Mouse (Mus musculus) MEL (cell line): Measurements from ENCODE around the gene Notch2. TPM values are rescaled to one million over a fixed set of nuclear protein-coding genes. Genes with fewer than 3 reads are reported as not detected.

Experiments
- DNase-seq: peaks from one replicate; pipeline ENCODE4 v3.0.0; 2011; ENCODE audit warnings: low read depth, low spot score
- H3K27ac ChIP-seq: 2 replicates; pipeline ENCODE4 v1.5.1; 2012; ENCODE audit warnings: low read depth, mild to moderate bottlenecking, control low read depth, low read length, moderate library complexity; ENCODE audit not compliant: control insufficient read depth
- H3K27me3 ChIP-seq, 2 experiments: fragments of 150-350 bp in 1 of 2; sonication (generic) in 1 of 2; 2 replicates each; pipeline ENCODE4 v1.6.1; 2012; ENCODE audit warnings: low read length in 2 of 2, mild to moderate bottlenecking in 2 of 2, improper control_type of control experiment in 1 of 2, moderate library complexity in 1 of 2; ENCODE audit not compliant: insufficient read depth in 2 of 2, control insufficient read depth in 1 of 2
- H3K36me3 ChIP-seq, 2 experiments: 2 replicates each; pipeline ENCODE4 v1.6.1; 2012 to 2014; ENCODE audit warnings: low read length in 2 of 2, improper control_type of control experiment in 1 of 2, inconsistent platforms in 1 of 2, mild to moderate bottlenecking in 1 of 2; ENCODE audit not compliant: insufficient read depth in 2 of 2, control insufficient read depth in 1 of 2
- H3K4me1 ChIP-seq, 2 experiments: fragments of 150-350 bp in 1 of 2; sonication (generic) in 1 of 2; 2 replicates each; pipeline ENCODE4 v1.6.1; 2012; ENCODE audit warnings: low read length in 2 of 2, improper control_type of control experiment in 1 of 2, mild to moderate bottlenecking in 1 of 2; ENCODE audit not compliant: insufficient read depth in 2 of 2, control insufficient read depth in 1 of 2
- H3K4me3 ChIP-seq, 2 experiments: fragments of 150-350 bp in 1 of 2; sonication (generic) in 1 of 2; 2 replicates each; pipeline ENCODE4 v1.5.1; 2012; ENCODE audit warnings: low read depth in 2 of 2, low read length in 2 of 2, mild to moderate bottlenecking in 2 of 2, moderate library complexity in 2 of 2, control low read depth in 1 of 2, improper control_type of control experiment in 1 of 2; ENCODE audit not compliant: control insufficient read depth in 1 of 2, insufficient read depth in 1 of 2
- H3K79me2 ChIP-seq: 2 replicates; pipeline ENCODE4 v1.6.1; 2012; ENCODE audit warnings: mild to moderate bottlenecking, low read length, moderate library complexity; ENCODE audit not compliant: control insufficient read depth, poor library complexity, insufficient read depth
- H3K9ac ChIP-seq: 2 replicates; pipeline ENCODE4 v1.6.1; 2012; ENCODE audit warnings: low read depth, mild to moderate bottlenecking, control low read depth, low read length, moderate library complexity; ENCODE audit not compliant: control insufficient read depth, poor library complexity, severe bottlenecking
- H3K9me3 ChIP-seq: fragments of 150-350 bp; sonication (generic); replicated peaks from 2 replicates; pipeline ENCODE4 v1.6.1; 2012; ENCODE audit warnings: mild to moderate bottlenecking, low read length, improper control_type of control experiment, moderate library complexity; ENCODE audit not compliant: insufficient read depth
- BHLHE40 ChIP-seq: IDR thresholded peaks from 2 replicates; pipeline ENCODE4 v1.6.1; 2012; ENCODE audit warnings: low read depth, mild to moderate bottlenecking, inconsistent platforms, low read length, improper control_type of control experiment, borderline replicate concordance
- CHD1 ChIP-seq: IDR thresholded peaks from 2 replicates; pipeline ENCODE4 v1.6.1; 2012; ENCODE audit warnings: low read depth, mild to moderate bottlenecking, inconsistent platforms, low read length, improper control_type of control experiment
- CHD2 ChIP-seq: IDR thresholded peaks from 2 replicates; pipeline ENCODE4 v1.6.1; 2011; ENCODE audit warnings: low read length, improper control_type of control experiment
- CTCF ChIP-seq, 3 experiments: IDR thresholded peaks in 2 of 3; conservative IDR thresholded peaks in 1 of 3; 2 replicates each; pipeline ENCODE4 v1.5.1; 2011 to 2012; ENCODE audit warnings: low read length in 3 of 3, low read depth in 2 of 3, mild to moderate bottlenecking in 2 of 3, improper control_type of control experiment in 1 of 3, inconsistent platforms in 1 of 3, mixed read lengths in 1 of 3, moderate library complexity in 1 of 3; ENCODE audit not compliant: control insufficient read depth in 1 of 3, insufficient read depth in 1 of 3, poor library complexity in 1 of 3, severe bottlenecking in 1 of 3
- E2F4 ChIP-seq: IDR thresholded peaks from 2 replicates; pipeline ENCODE4 v1.6.1; 2011; ENCODE audit warnings: low read depth, low read length, improper control_type of control experiment, borderline replicate concordance
- ELF1 ChIP-seq: IDR thresholded peaks from 2 replicates; pipeline ENCODE4 v1.6.1; 2014; ENCODE audit warnings: low read depth, mild to moderate bottlenecking, inconsistent platforms, low read length, improper control_type of control experiment, moderate library complexity
- EP300 ChIP-seq, 2 experiments: IDR thresholded peaks; 2 replicates each; pipeline ENCODE4 v1.6.1; 2011; ENCODE audit warnings: improper control_type of control experiment in 2 of 2, low read length in 2 of 2, low read depth in 1 of 2, mild to moderate bottlenecking in 1 of 2
- ETS1 ChIP-seq: IDR thresholded peaks from 2 replicates; pipeline ENCODE4 v1.6.1; 2012; ENCODE audit warnings: low read depth, mild to moderate bottlenecking, inconsistent platforms, low read length, improper control_type of control experiment, moderate library complexity
- GABPA ChIP-seq: IDR thresholded peaks from 2 replicates; pipeline ENCODE4 v1.6.1; 2012; ENCODE audit warnings: low read depth, mild to moderate bottlenecking, inconsistent platforms, low read length, improper control_type of control experiment, moderate library complexity
- HCFC1 ChIP-seq: IDR thresholded peaks from 2 replicates; pipeline ENCODE4 v1.6.1; 2012; ENCODE audit warnings: low read depth, mild to moderate bottlenecking, inconsistent platforms, low read length, improper control_type of control experiment, moderate library complexity
- KAT2A ChIP-seq: conservative IDR thresholded peaks from 2 replicates; pipeline ENCODE4 v1.6.1; 2012; ENCODE audit warnings: low read depth, low read length, improper control_type of control experiment, inconsistent platforms
- MAFK ChIP-seq: IDR thresholded peaks from 2 replicates; pipeline ENCODE4 v1.6.1; 2011; ENCODE audit warnings: low read depth, mild to moderate bottlenecking, low read length, improper control_type of control experiment, borderline replicate concordance
- MAX ChIP-seq: IDR thresholded peaks from 2 replicates; pipeline ENCODE4 v1.6.1; 2011; ENCODE audit warnings: low read length, improper control_type of control experiment
- MAZ ChIP-seq: IDR thresholded peaks from 2 replicates; pipeline ENCODE4 v1.6.1; 2012; ENCODE audit warnings: low read depth, mild to moderate bottlenecking, inconsistent platforms, low read length, improper control_type of control experiment
- MXI1 ChIP-seq: IDR thresholded peaks from 2 replicates; pipeline ENCODE4 v1.6.1; 2011; ENCODE audit warnings: mild to moderate bottlenecking, low read depth, low read length, improper control_type of control experiment
- MYB ChIP-seq: IDR thresholded peaks from 2 replicates; pipeline ENCODE4 v1.6.1; 2011; ENCODE audit warnings: mild to moderate bottlenecking, low read depth, low read length, improper control_type of control experiment
- NELFE ChIP-seq: IDR thresholded peaks from 2 replicates; pipeline ENCODE4 v1.6.1; 2011; ENCODE audit warnings: low read depth, low read length, improper control_type of control experiment
- NRF1 ChIP-seq: IDR thresholded peaks from 2 replicates; pipeline ENCODE4 v1.6.1; 2014; ENCODE audit warnings: low read depth, mild to moderate bottlenecking, inconsistent platforms, low read length, improper control_type of control experiment, moderate library complexity; ENCODE audit not compliant: poor library complexity, insufficient read depth, severe bottlenecking
- POLR2AphosphoS2 ChIP-seq: IDR thresholded peaks from 2 replicates; pipeline ENCODE4 v1.6.1; 2011; ENCODE audit warnings: low read length, improper control_type of control experiment
- POLR2AphosphoS5 ChIP-seq: IDR thresholded peaks from 2 replicates; pipeline ENCODE4 v1.6.1; 2012; ENCODE audit warnings: low read depth, borderline replicate concordance, mild to moderate bottlenecking, inconsistent platforms, low read length, moderate library complexity, mixed read lengths
- RAD21 ChIP-seq: IDR thresholded peaks from 2 replicates; pipeline ENCODE4 v1.6.1; 2011; ENCODE audit warnings: mild to moderate bottlenecking, low read depth, low read length, improper control_type of control experiment
- RCOR1 ChIP-seq: IDR thresholded peaks from 2 replicates; pipeline ENCODE4 v1.6.1; 2012; ENCODE audit warnings: low read depth, mild to moderate bottlenecking, inconsistent platforms, low read length, improper control_type of control experiment
- SMC3 ChIP-seq: IDR thresholded peaks from 2 replicates; pipeline ENCODE4 v1.6.1; 2011; ENCODE audit warnings: low read depth, low read length, improper control_type of control experiment
- TAL1 ChIP-seq: IDR thresholded peaks from 2 replicates; pipeline ENCODE4 v1.6.1; 2012; ENCODE audit warnings: mild to moderate bottlenecking, inconsistent platforms, low read length, moderate library complexity, mixed read lengths
- TBP ChIP-seq: IDR thresholded peaks from 2 replicates; pipeline ENCODE4 v1.8.0; 2011; ENCODE audit warnings: low read depth, low read length, improper control_type of control experiment
- TCF12 ChIP-seq: IDR thresholded peaks from 2 replicates; pipeline ENCODE4 v1.6.1; 2014; ENCODE audit warnings: low read depth, mild to moderate bottlenecking, inconsistent platforms, low read length, improper control_type of control experiment, moderate library complexity
- ZC3H11A ChIP-seq: IDR thresholded peaks from 2 replicates; pipeline ENCODE4 v1.6.1; 2012; ENCODE audit warnings: low read depth, mild to moderate bottlenecking, inconsistent platforms, low read length, improper control_type of control experiment
- ZMIZ1 ChIP-seq: IDR thresholded peaks from 2 replicates; pipeline ENCODE4 v1.6.1; 2012; ENCODE audit warnings: low read depth, mild to moderate bottlenecking, inconsistent platforms, low read length, improper control_type of control experiment, moderate library complexity
- ZNF384 ChIP-seq: IDR thresholded peaks from 2 replicates; pipeline ENCODE4 v1.6.1; 2012; ENCODE audit warnings: low read depth, mild to moderate bottlenecking, inconsistent platforms, low read length, improper control_type of control experiment
- polyA plus RNA-seq, 2 experiments: library from polyadenylated mRNA; stranded (reverse) in 1 of 2; unstranded in 1 of 2; fragments of >175 nt in 1 of 2; fragments of >200 nt in 1 of 2; gene quantifications; 2 replicates each; pipeline versions ENCODE4 v1.2.1 to v1.2.4; 2012; ENCODE audit warnings: low replicate concordance in 2 of 2, low read depth in 1 of 2; ENCODE audit not compliant: insufficient read length in 2 of 2, insufficient read depth in 1 of 2, missing spikeins in 1 of 2
- total RNA-seq: library from RNA; depleted of rRNA; stranded (reverse); fragments of 300-350 nt; gene quantifications from 2 replicates; pipeline ENCODE4 v1.2.3, GENCODE M21; 2012

Gene Notch2
- total and polyA plus RNA-seq, 3 experiments, result 16.2 to 36.6 (median 16.6) TPM

DNA sequence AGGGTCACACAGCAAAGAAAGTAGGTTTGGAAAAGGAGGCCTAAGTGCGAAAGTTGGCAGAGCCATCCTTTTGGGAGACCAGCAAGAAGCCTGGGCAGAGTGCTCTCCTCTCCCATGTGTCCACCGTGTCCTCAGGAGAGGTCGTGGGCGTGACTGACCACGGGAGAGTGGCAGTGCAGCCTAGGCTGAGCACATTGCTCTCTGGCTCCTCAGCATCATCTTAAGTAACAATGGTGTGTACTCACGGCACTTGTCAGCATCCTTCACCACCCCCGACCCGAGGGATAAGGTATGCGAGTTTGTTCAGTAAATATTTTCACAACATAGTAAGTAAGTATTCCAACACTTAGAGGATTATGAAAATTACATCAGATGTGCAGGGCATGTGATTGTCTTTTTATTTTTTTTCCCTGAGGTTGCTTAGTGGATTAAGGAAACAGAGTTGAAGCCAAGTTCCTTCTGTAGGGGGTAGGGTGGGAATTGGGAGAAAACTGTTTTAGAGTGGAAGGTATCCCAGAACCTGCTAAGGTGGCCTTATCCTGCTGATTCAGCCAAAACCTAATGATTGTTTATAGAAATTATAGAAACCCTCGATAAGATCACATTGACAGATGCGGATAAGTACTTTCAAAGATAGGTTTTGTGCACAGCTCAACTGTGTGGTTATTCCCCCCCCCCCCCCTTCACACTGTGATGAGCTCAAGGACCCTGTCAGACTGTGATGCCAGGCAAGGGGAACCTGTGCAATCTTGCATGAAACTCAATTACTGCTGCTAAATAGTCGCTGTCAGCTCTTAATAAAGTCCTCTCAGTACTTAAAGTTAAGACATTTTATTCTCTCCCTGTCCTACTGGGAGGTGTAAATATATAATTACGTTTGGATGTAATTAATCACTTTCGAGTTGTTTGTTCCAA, 37.4 kb downstream of the Notch2 start:
- no peak overlapping the region for H3K4me3 ChIP-seq
- no peak for TF ChIP-seq MAZ
- no peak for TF ChIP-seq TBP
- TF ChIP-seq E2F4, result no peak
- TF ChIP-seq MAFK, result no peak
- no peak for TF ChIP-seq TCF12
- TF ChIP-seq RCOR1, result no peak
- TF ChIP-seq KAT2A, result no peak
- no peak for TF ChIP-seq RAD21
- no peak for TF ChIP-seq ETS1
- TF ChIP-seq MAX, result no peak
- no peak for TF ChIP-seq EP300 (IDR thresholded peaks at IDR 0.05; ENCODE audit: low read depth in 1 of 2, low read length in 2 of 2)
- no peak for TF ChIP-seq BHLHE40
- no peak for TF ChIP-seq ZNF384
- TF ChIP-seq HCFC1, result no peak
- no peak for TF ChIP-seq CHD2
- no peak for TF ChIP-seq CTCF (IDR thresholded peaks at IDR 0.05 in 2 of 3, conservative IDR thresholded peaks at IDR 0.05 in 1 of 3; ENCODE audit: control insufficient read depth in 1 of 3, insufficient read depth in 1 of 3, low read depth in 2 of 3, low read length in 3 of 3, poor library complexity in 1 of 3, severe bottlenecking in 1 of 3)
- TF ChIP-seq MYB, result no peak
- no peak for TF ChIP-seq ZMIZ1
- TF ChIP-seq TAL1, result no peak
- no peak for TF ChIP-seq MXI1
- peaks cover 0 to 31% of the 10 kb centered on the region in 2 experiments; a peak in 2 of 4 replicates for H3K36me3 ChIP-seq
- no peak overlapping the region for H3K27ac ChIP-seq
- H3K9me3 ChIP-seq, result no peaks in the 10 kb centered on the region
- DNase-seq, result no peak
- no peak overlapping the region for H3K9ac ChIP-seq
- peaks cover 3% of the 10 kb centered on the region; the same call in 1 of the 2 replicates for H3K79me2 ChIP-seq
- H3K27me3 ChIP-seq, result no peaks in the 10 kb centered on the region
- peaks cover 25 to 32% of the 10 kb centered on the region in 2 experiments for H3K4me1 ChIP-seq

DNA sequence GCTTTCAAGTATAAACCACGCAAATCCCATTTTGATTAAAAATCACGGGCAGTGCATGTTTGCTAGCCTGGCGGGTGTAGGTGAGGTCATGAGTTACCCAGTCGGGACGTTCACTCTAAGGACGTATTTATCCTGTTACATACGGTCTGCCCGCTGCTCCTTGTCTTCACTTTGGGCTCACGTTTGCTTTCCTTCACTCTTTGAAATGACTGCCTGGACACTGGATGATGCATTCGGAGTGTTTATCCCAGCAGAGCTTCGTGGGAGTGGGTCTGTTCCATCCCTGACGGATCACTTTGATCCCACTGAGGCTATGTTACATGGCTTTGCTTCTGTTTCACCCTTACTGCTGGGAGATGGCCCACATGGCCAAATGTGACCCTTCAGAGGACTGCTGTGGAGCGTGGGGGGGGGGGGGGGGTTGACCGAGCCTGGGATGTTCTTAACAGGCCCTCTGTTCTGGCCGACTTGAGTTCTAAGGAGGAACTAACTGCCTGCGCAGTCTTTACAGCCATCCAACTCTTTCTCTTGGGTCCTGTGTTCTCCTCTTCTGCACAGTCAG, 38.2 kb downstream of the Notch2 start:
- Histone ChIP-seq H3K9ac (no peak overlapping the region), H3K27ac (no peak overlapping the region), H3K9me3 (no peaks in the 10 kb centered on the region), H3K4me3 (no peak overlapping the region), H3K27me3 (no peaks in the 10 kb centered on the region), H3K36me3 (peaks cover 0 to 25% of the 10 kb centered on the region in 2 experiments; a peak in 2 of 4 replicates), H3K79me2 (peaks cover 2% of the 10 kb centered on the region; the same call in 1 of the 2 replicates), H3K4me1 (peaks cover 23 to 26% of the 10 kb centered on the region in 2 experiments)
- no peak for DNase-seq
- TF ChIP-seq GABPA, result no peak
- no peak for TF ChIP-seq ZC3H11A
- TF ChIP-seq POLR2AphosphoS2, result no peak
- no peak for TF ChIP-seq NELFE
- TF ChIP-seq MAZ, result no peak
- no peak for TF ChIP-seq MAX
- no peak for TF ChIP-seq ELF1
- TF ChIP-seq SMC3, result no peak
- no peak for TF ChIP-seq POLR2AphosphoS5
- no peak for TF ChIP-seq ZNF384
- no peak for TF ChIP-seq MYB
- TF ChIP-seq CHD1, result no peak
- TF ChIP-seq NRF1, result no peak
- no peak for TF ChIP-seq ZMIZ1
- no peak for TF ChIP-seq RAD21
- TF ChIP-seq CTCF (IDR thresholded peaks at IDR 0.05 in 2 of 3, conservative IDR thresholded peaks at IDR 0.05 in 1 of 3; ENCODE audit: control insufficient read depth in 1 of 3, insufficient read depth in 1 of 3, low read depth in 2 of 3, low read length in 3 of 3, poor library complexity in 1 of 3, severe bottlenecking in 1 of 3), result no peak
- no peak for TF ChIP-seq EP300 (IDR thresholded peaks at IDR 0.05; ENCODE audit: low read depth in 1 of 2, low read length in 2 of 2)
- no peak for TF ChIP-seq TBP
